Mouse (Mus musculus) olfactory bulb, adult 2 months (tissue): ENCODE measurements at regions not wholly inside any gene's neighbourhood (a gene's known extent, or its start where the extent isn't known, plus 50 kb on each side); places are given as distances from the start of the nearest gene placed in this dataset.

Experiments used
- CTCF ChIP-seq: fragments of 200-500 bp; IDR thresholded peaks from 2 replicates; pipeline ENCODE4 v1.5.1; 2012; ENCODE audit warnings: low read depth, mild to moderate bottlenecking, low read length, moderate library complexity; ENCODE audit not compliant: insufficient read depth
- POLR2A ChIP-seq: fragments of 200-500 bp; IDR thresholded peaks from 2 replicates; pipeline ENCODE4 v1.6.1; 2012; ENCODE audit warnings: mild to moderate bottlenecking, low read depth, low read length, moderate library complexity; ENCODE audit not compliant: insufficient read depth

GRCm38 (mm10) chr14:120854559-120854958 lies 56.5 kb upstream of the Ipo5 start:
- TF ChIP-seq CTCF = no peak
- no peak for TF ChIP-seq POLR2A
